Mouse (Mus musculus) neural tube, embryonic 15.5 days (tissue): ENCODE measurements around the gene F9. TPM values are rescaled to one million over a fixed set of nuclear protein-coding genes. Genes with fewer than 3 reads are reported as not detected.

Experiments used
- polyA plus RNA-seq: library from polyadenylated mRNA; unstranded; fragments of >200 nt; fragmentation: Nextera tagmentation; extraction: Ambion mirVana; gene quantifications from 2 replicates; pipeline ENCODE4 v1.2.1, GENCODE M21; 2015

The F9 gene
- polyA plus RNA-seq, 1 experiment from 2014 or later = not detected

Other genes with a start within 250 kb of the F9 start
- gene Mcf2, start 179.6 kb downstream of the F9 start, polyA plus RNA-seq = 2.7 and 3.3 TPM in 2 replicates